Mouse (Mus musculus) megakaryocyte, embryonic 14.5 days (primary cell): ENCODE data around the gene AI854703.

Experiments
- FLI1 ChIP-seq: IDR thresholded peaks from 2 replicates; pipeline ENCODE4 v1.6.1; 2012; ENCODE audit warnings: low read length, inconsistent platforms, mixed read lengths
- GATA1 ChIP-seq: IDR thresholded peaks from 3 replicates; pipeline ENCODE4 v1.6.1; 2012; ENCODE audit warnings: mixed read lengths, low read length, inconsistent platforms, borderline replicate concordance

DNA sequence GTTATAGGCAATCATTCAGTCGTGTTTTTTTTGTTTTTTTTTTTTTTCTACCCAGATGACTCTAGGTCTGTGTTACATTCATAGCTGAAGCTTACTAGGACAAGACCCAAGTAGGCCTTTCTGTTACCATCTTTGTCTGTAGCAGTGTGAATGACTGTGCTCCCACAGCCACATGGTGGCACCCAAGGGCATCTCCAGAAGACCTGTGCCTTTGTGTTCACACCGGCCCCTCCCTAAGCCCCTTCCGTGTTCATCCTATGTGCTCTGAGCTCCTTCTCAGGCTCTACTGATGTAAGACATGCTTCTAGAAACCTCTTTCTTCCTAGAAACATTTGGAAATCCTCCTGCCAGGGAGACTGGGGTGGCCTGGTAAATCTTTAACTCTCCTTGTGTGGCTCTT lies 20.4 kb downstream of the AI854703 start, which contains the start of gene Gimap8:
- TF ChIP-seq FLI1 (no peak), GATA1 (no peak)
